Mouse (Mus musculus): ENCODE measurements around the gene Sspn. TPM values are rescaled to one million over a fixed set of nuclear protein-coding genes. Genes with fewer than 3 reads are reported as not detected.

Gene Sspn
- polyA plus RNA-seq, 1 experiment from 2014 or later: 6.4 TPM

GRCm38 (mm10) chr6:145973356-145973755 is 41.9 kb downstream of the Sspn start:
- H3K27me3 ChIP-seq (replicated peaks; ENCODE audit: control insufficient read depth, insufficient read depth, low read length): no peaks in the 10 kb centered on the region
- DNase-seq (ENCODE audit: low spot score) (no peak), ATAC-seq (replicated peaks; ENCODE audit: low FRiP score, low TSS enrichment, low read depth) (no peak)
- H3K4me3 ChIP-seq (ENCODE audit: low read depth, low read length): no peak overlapping the region
- no peaks in the 10 kb centered on the region for H3K9me3 ChIP-seq (ENCODE audit: control insufficient read depth, low read length)
- no peak overlapping the region for H3K9ac ChIP-seq (ENCODE audit: low read length)
- H3K27ac ChIP-seq (ENCODE audit: low read depth): no peak overlapping the region
- 56% methylated on average over 5 of the region's 5 CpGs for WGBS
- H3K4me1 ChIP-seq (replicated peaks; ENCODE audit: control insufficient read depth, insufficient read depth, low read length): no peaks in the 10 kb centered on the region; the same call in 1 of the 2 replicates
- no peak overlapping the region for H3K4me2 ChIP-seq (ENCODE audit: low read length)
- H3K36me3 ChIP-seq (ENCODE audit: control insufficient read depth, insufficient read depth, low read length): no peaks in the 10 kb centered on the region

DNA sequence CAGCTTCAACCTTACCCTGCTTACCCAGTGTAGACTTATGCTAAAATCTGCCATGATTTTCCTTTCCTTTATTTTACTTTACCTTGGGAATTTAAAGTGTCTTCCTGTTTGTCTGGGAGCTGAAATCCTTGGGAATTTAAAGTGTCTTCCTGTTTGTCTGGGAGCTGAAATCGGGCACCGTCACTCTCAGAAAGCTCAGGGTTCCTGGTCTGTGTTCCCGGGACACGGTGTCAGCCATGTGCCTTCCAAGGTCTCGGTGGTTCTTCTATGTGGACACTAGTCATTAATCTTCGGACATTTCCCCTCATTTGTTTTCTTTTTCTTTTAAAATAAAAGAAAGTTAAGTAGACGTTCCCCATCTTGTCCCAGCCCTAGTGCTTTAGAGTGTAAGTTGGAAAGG is 43.3 kb downstream of the Sspn start:
- Histone ChIP-seq H3K9ac (ENCODE audit: low read length) (no peak overlapping the region), H3K4me2 (ENCODE audit: low read length) (no peak overlapping the region), H3K36me3 (ENCODE audit: control insufficient read depth, insufficient read depth, low read length) (no peaks in the 10 kb centered on the region), H3K4me1 (replicated peaks; ENCODE audit: control insufficient read depth, insufficient read depth, low read length) (no peaks in the 10 kb centered on the region; the same call in 1 of the 2 replicates), H3K4me3 (ENCODE audit: low read depth, low read length) (no peak overlapping the region), H3K9me3 (ENCODE audit: control insufficient read depth, low read length) (no peaks in the 10 kb centered on the region), H3K27me3 (replicated peaks; ENCODE audit: control insufficient read depth, insufficient read depth, low read length) (no peaks in the 10 kb centered on the region), H3K27ac (ENCODE audit: low read depth) (no peak overlapping the region)
- DNase-seq (ENCODE audit: low spot score) (no peak), ATAC-seq (replicated peaks; ENCODE audit: low FRiP score, low TSS enrichment, low read depth) (no peak)
- 50% methylated on average over 7 of the region's 7 CpGs for WGBS

DNA sequence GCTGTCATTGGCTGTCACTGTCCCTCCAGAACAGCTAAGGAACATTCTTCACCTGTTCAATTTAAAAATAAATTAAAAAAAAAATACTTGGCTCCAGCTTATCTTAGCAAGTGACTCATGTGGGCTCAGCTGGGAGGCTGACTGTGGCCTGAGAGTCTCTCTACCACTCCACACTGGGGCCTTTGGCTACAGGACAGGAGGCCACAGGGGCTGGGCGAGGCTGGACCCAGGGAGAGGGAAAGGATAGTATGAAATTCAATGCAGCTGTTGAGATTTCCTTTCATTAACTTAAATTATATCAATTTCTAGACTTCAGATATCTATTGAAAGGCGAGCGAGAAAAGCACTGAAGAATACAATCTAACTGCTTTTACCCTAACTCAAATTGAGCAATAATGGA is 45.9 kb downstream of the Sspn start:
- no peaks in the 10 kb centered on the region; the same call in 1 of the 2 replicates for H3K4me1 ChIP-seq (replicated peaks; ENCODE audit: control insufficient read depth, insufficient read depth, low read length)
- WGBS: 80% methylated on average over 3 of the region's 3 CpGs
- no peaks in the 10 kb centered on the region for H3K27me3 ChIP-seq (replicated peaks; ENCODE audit: control insufficient read depth, insufficient read depth, low read length)
- no peaks in the 10 kb centered on the region for H3K36me3 ChIP-seq (ENCODE audit: control insufficient read depth, insufficient read depth, low read length)
- H3K4me2 ChIP-seq (ENCODE audit: low read length): no peak overlapping the region
- no peak overlapping the region for H3K27ac ChIP-seq (ENCODE audit: low read depth)
- no peaks in the 10 kb centered on the region for H3K9me3 ChIP-seq (ENCODE audit: control insufficient read depth, low read length)
- no peak overlapping the region for H3K9ac ChIP-seq (ENCODE audit: low read length)
- H3K4me3 ChIP-seq (ENCODE audit: low read depth, low read length): no peak overlapping the region
- DNase-seq (ENCODE audit: low spot score) (no peak), ATAC-seq (replicated peaks; ENCODE audit: low FRiP score, low TSS enrichment, low read depth) (no peak)

- Histone ChIP-seq H3K4me3 (ENCODE audit: low read depth, low read length) (no peak overlapping the region), H3K27me3 (replicated peaks; ENCODE audit: control insufficient read depth, insufficient read depth, low read length) (no peaks in the 10 kb centered on the region), H3K9me3 (ENCODE audit: control insufficient read depth, low read length) (no peaks in the 10 kb centered on the region), H3K9ac (ENCODE audit: low read length) (no peak overlapping the region), H3K27ac (ENCODE audit: low read depth) (no peak overlapping the region), H3K36me3 (ENCODE audit: control insufficient read depth, insufficient read depth, low read length) (no peaks in the 10 kb centered on the region), H3K4me2 (ENCODE audit: low read length) (no peak overlapping the region), H3K4me1 (replicated peaks; ENCODE audit: control insufficient read depth, insufficient read depth, low read length) (no peaks in the 10 kb centered on the region; the same call in 1 of the 2 replicates)
- no peak for DNase-seq (ENCODE audit: low spot score)
- 70% methylated on average over 8 of the region's 8 CpGs for WGBS
- ATAC-seq (replicated peaks; ENCODE audit: low FRiP score, low TSS enrichment, low read depth): no peak
Measured at GRCm38 (mm10) chr6:145977771-145978450, 46.5 kb downstream of the Sspn start.

- Histone ChIP-seq H3K9ac (ENCODE audit: low read length) (no peak overlapping the region), H3K4me3 (ENCODE audit: low read depth, low read length) (no peak overlapping the region), H3K4me1 (replicated peaks; ENCODE audit: control insufficient read depth, insufficient read depth, low read length) (no peaks in the 10 kb centered on the region), H3K36me3 (ENCODE audit: control insufficient read depth, insufficient read depth, low read length) (no peaks in the 10 kb centered on the region), H3K4me2 (ENCODE audit: low read length) (no peak overlapping the region), H3K27ac (ENCODE audit: low read depth) (no peak overlapping the region), H3K27me3 (replicated peaks; ENCODE audit: control insufficient read depth, insufficient read depth, low read length) (no peaks in the 10 kb centered on the region), H3K9me3 (ENCODE audit: control insufficient read depth, low read length) (no peaks in the 10 kb centered on the region)
- ATAC-seq (replicated peaks; ENCODE audit: low FRiP score, low TSS enrichment, low read depth) (no peak), DNase-seq (ENCODE audit: low spot score) (no peak)
- 82% methylated on average over 8 of the region's 8 CpGs for WGBS
Measured at GRCm38 (mm10) chr6:145981074-145981473, 49.6 kb downstream of the Sspn start.

- Histone ChIP-seq H3K27me3 (replicated peaks; ENCODE audit: control insufficient read depth, insufficient read depth, low read length) (no peaks in the 10 kb centered on the region), H3K4me2 (ENCODE audit: low read length) (no peak overlapping the region), H3K9ac (ENCODE audit: low read length) (no peak overlapping the region), H3K27ac (ENCODE audit: low read depth) (no peak overlapping the region), H3K9me3 (ENCODE audit: control insufficient read depth, low read length) (no peaks in the 10 kb centered on the region), H3K36me3 (ENCODE audit: control insufficient read depth, insufficient read depth, low read length) (no peaks in the 10 kb centered on the region), H3K4me3 (ENCODE audit: low read depth, low read length) (no peak overlapping the region), H3K4me1 (replicated peaks; ENCODE audit: control insufficient read depth, insufficient read depth, low read length) (no peaks in the 10 kb centered on the region)
- ATAC-seq (replicated peaks; ENCODE audit: low FRiP score, low TSS enrichment, low read depth) (no peak), DNase-seq (ENCODE audit: low spot score) (no peak)
- 94% methylated on average over 4 of the region's 4 CpGs for WGBS
Measured at GRCm38 (mm10) chr6:145982335-145982734, 50.9 kb downstream of the Sspn start.

DNA sequence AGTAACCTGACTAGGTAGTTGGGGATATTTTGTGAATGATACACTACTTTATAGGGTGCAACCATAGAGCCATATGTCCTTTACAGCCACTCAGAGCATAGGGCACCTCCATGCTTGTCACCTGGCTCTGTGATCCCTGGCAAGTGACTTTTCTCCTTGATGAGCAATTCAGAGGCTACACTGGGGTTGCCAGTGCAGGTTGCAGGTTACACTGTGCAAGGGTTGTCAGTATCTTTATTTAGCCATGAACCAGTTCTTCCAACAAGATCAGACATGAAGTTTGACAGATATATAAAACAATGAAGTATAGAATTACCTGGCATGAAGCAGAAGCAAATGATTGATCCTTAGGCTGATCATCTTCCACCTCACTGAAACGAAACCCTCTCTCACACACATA is 59.1 kb downstream of the Sspn start:
- H3K4me3 ChIP-seq (ENCODE audit: low read depth, low read length): no peak overlapping the region
- no peaks in the 10 kb centered on the region for H3K27me3 ChIP-seq (replicated peaks; ENCODE audit: control insufficient read depth, insufficient read depth, low read length)
- no peak overlapping the region for H3K4me2 ChIP-seq (ENCODE audit: low read length)
- peaks cover 9% of the 10 kb centered on the region; the same call in 1 of the 2 replicates for H3K4me1 ChIP-seq (replicated peaks; ENCODE audit: control insufficient read depth, insufficient read depth, low read length)
- DNase-seq (ENCODE audit: low spot score) (no peak), ATAC-seq (replicated peaks; ENCODE audit: low FRiP score, low TSS enrichment, low read depth) (no peak)
- no peaks in the 10 kb centered on the region for H3K36me3 ChIP-seq (ENCODE audit: control insufficient read depth, insufficient read depth, low read length)
- no peak overlapping the region for H3K27ac ChIP-seq (ENCODE audit: low read depth)
- 58% methylated on average over 1 of the region's 1 CpGs for WGBS
- no peak overlapping the region for H3K9ac ChIP-seq (ENCODE audit: low read length)
- H3K9me3 ChIP-seq (ENCODE audit: control insufficient read depth, low read length): no peaks in the 10 kb centered on the region

- ATAC-seq (replicated peaks; ENCODE audit: low FRiP score, low TSS enrichment, low read depth): no peak
- no peaks in the 10 kb centered on the region for H3K27me3 ChIP-seq (replicated peaks; ENCODE audit: control insufficient read depth, insufficient read depth, low read length)
- WGBS: 72% methylated on average over 11 of the region's 11 CpGs
- no peak overlapping the region for H3K9ac ChIP-seq (ENCODE audit: low read length)
- no peak overlapping the region for H3K4me3 ChIP-seq (ENCODE audit: low read depth, low read length)
- peaks cover 9% of the 10 kb centered on the region; the same call in 1 of the 2 replicates for H3K4me1 ChIP-seq (replicated peaks; ENCODE audit: control insufficient read depth, insufficient read depth, low read length)
- H3K9me3 ChIP-seq (ENCODE audit: control insufficient read depth, low read length): no peaks in the 10 kb centered on the region
- peak overlapping the region; percentile 22; the same call in 1 of the 2 replicates for H3K27ac ChIP-seq (ENCODE audit: low read depth)
- no peaks in the 10 kb centered on the region for H3K36me3 ChIP-seq (ENCODE audit: control insufficient read depth, insufficient read depth, low read length)
- H3K4me2 ChIP-seq (ENCODE audit: low read length): no peak overlapping the region
- no peak for DNase-seq (ENCODE audit: low spot score)
Measured at GRCm38 (mm10) chr6:145992526-145992925, 61.1 kb downstream of the Sspn start.

DNA sequence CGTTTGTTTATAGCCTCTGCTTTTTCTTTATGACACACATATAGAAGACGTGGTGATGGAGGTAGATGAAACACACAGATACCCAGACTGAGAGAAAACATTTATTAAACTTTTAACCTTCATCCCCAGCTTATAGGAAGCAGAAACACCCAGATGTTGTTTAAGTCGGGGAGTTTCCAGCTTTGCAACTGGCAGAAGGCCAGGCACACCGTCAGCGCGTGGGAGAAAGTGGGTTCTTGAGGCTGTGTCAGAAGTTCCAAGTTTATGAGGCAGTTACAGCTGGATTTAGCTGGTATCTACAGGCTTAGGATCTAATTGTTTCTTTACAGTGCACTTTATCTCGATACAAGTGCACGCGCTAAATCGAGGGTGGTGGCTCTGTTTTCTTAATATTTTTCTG is 61.5 kb downstream of the Sspn start:
- WGBS: 32% methylated on average over 10 of the region's 10 CpGs
- peaks cover 9% of the 10 kb centered on the region; the same call in 1 of the 2 replicates for H3K4me1 ChIP-seq (replicated peaks; ENCODE audit: control insufficient read depth, insufficient read depth, low read length)
- H3K27me3 ChIP-seq (replicated peaks; ENCODE audit: control insufficient read depth, insufficient read depth, low read length): no peaks in the 10 kb centered on the region
- H3K4me2 ChIP-seq (ENCODE audit: low read length): no peak overlapping the region
- no peak overlapping the region for H3K9ac ChIP-seq (ENCODE audit: low read length)
- ATAC-seq (replicated peaks; ENCODE audit: low FRiP score, low TSS enrichment, low read depth) (peak; percentile 27; the same call in 1 of the 2 replicates), DNase-seq (ENCODE audit: low spot score) (peak; percentile 82)
- H3K4me3 ChIP-seq (ENCODE audit: low read depth, low read length): no peak overlapping the region
- H3K9me3 ChIP-seq (ENCODE audit: control insufficient read depth, low read length): no peaks in the 10 kb centered on the region
- H3K36me3 ChIP-seq (ENCODE audit: control insufficient read depth, insufficient read depth, low read length): no peaks in the 10 kb centered on the region
- peak overlapping the region; percentile 22; the same call in 1 of the 2 replicates for H3K27ac ChIP-seq (ENCODE audit: low read depth)

Data from intestine, embryonic 14.5 days (tissue).